19 mouse cellular contexts compared by ENCODE assay signal in the genomic region with DNA sequence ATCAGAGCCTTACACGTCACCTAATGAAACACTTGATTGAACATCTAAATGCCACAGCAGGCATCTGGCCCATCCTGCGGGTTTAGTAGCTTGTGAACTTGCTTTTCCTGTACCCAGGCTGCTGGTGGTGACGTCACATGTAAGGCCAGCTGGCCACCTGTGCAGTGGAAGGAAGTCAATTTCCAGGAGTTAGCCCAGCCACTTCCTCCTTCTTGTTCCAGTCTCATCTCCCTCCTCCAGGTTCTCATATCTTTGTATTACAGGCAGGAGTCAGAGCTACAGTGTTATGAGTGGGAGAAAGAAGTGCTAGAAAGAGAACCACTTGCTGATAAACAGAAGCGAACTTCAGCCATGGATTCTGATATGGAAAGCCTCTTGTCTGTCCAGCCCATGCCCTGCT. TPM values are rescaled to one million over a fixed set of nuclear protein-coding genes. Genes with fewer than 3 reads are reported as not detected.
DNase-seq lines count a peak whose midpoint lies in the region; ATAC-seq and TF ChIP-seq lines count a peak whose summit lies in the region.
"Had no signal": no experiment of that assay in that cellular context is flagged by ENCODE, and none has a peak within 500 bp of the region (broad histone marks: within the 10 kb centered on the region; RNA-seq: fewer than 3 reads in every experiment).

No protein-coding gene starts in this region.

- TF ChIP-seq POLR2A in thymus, adult 2 months (IDR thresholded peaks at IDR 0.05; ENCODE audit: control insufficient read depth, extremely low read depth, insufficient read depth, low read length, poor library complexity) = no peak

- no peaks in the 10 kb centered on the region for H3K36me3 ChIP-seq in forebrain, embryonic 10.5 days (replicated peaks)
- H3K36me3 ChIP-seq in forebrain, embryonic 15.5 days = no peaks in the 10 kb centered on the region
- no peaks in the 10 kb centered on the region for H3K36me3 ChIP-seq in thymus, adult 2 months (ENCODE audit: control insufficient read depth, insufficient read depth, low read length)
- no peaks in the 10 kb centered on the region for H3K36me3 ChIP-seq in hindbrain, embryonic 14.5 days (replicated peaks; ENCODE audit: control insufficient read depth, insufficient read depth)
- no peaks in the 10 kb centered on the region for H3K36me3 ChIP-seq in lung, postnatal 0 days (ENCODE audit: insufficient read depth, low read length)
- H3K36me3 ChIP-seq: heart, embryonic 13.5 days; hindbrain, embryonic 10.5 days; midbrain, embryonic 15.5 days had no signal

- no peak overlapping the region for H3K9ac ChIP-seq in forebrain, embryonic 15.5 days (replicated peaks)
- no peak overlapping the region for H3K9ac ChIP-seq in hindbrain, embryonic 14.5 days
- H3K9ac ChIP-seq in lung, postnatal 0 days (replicated peaks; ENCODE audit: low read depth) = no peak overlapping the region
- H3K9ac ChIP-seq: forebrain, embryonic 13.5 days; heart, embryonic 13.5 days; midbrain, embryonic 15.5 days had no signal

- H3K4me1 ChIP-seq in forebrain, embryonic 10.5 days = no peaks in the 10 kb centered on the region
- no peaks in the 10 kb centered on the region for H3K4me1 ChIP-seq in forebrain, embryonic 15.5 days
- peaks cover 5% of the 10 kb centered on the region for H3K4me1 ChIP-seq in thymus, adult 2 months (replicated peaks; ENCODE audit: control insufficient read depth, insufficient read depth, low read length)
- H3K4me1 ChIP-seq in hindbrain, embryonic 14.5 days (replicated peaks; ENCODE audit: control insufficient read depth, insufficient read depth, low read length) = no peaks in the 10 kb centered on the region
- H3K4me1 ChIP-seq in lung, postnatal 0 days (ENCODE audit: insufficient read depth, low read depth, low read length) = no peaks in the 10 kb centered on the region
- H3K4me1 ChIP-seq: forebrain, embryonic 13.5 days; heart, embryonic 13.5 days; hindbrain, embryonic 10.5 days; midbrain, embryonic 15.5 days had no signal

- H3K27me3 ChIP-seq in forebrain, embryonic 10.5 days (ENCODE audit: poor library complexity, severe bottlenecking) = no peaks in the 10 kb centered on the region
- H3K27me3 ChIP-seq in forebrain, embryonic 15.5 days = no peaks in the 10 kb centered on the region
- no peaks in the 10 kb centered on the region for H3K27me3 ChIP-seq in thymus, adult 2 months (ENCODE audit: control insufficient read depth, insufficient read depth, low read length)
- no peaks in the 10 kb centered on the region; the same call in 1 of the 2 replicates for H3K27me3 ChIP-seq in hindbrain, embryonic 14.5 days (ENCODE audit: control insufficient read depth, insufficient read depth, low read length)
- no peaks in the 10 kb centered on the region for H3K27me3 ChIP-seq in lung, postnatal 0 days (replicated peaks; ENCODE audit: insufficient read depth, low read length)
- H3K27me3 ChIP-seq: forebrain, embryonic 13.5 days; heart, embryonic 13.5 days; midbrain, embryonic 15.5 days had no signal

- no peak for TF ChIP-seq CTCF in thymus, adult 2 months (IDR thresholded peaks at IDR 0.05; ENCODE audit: borderline replicate concordance, control insufficient read depth, extremely low read depth, insufficient read depth, low read length, poor library complexity)
- TF ChIP-seq CTCF in lung, postnatal 0 days (IDR thresholded peaks at IDR 0.05) = no peak

- H3K4me2 ChIP-seq in forebrain, embryonic 15.5 days (replicated peaks) = no peak overlapping the region
- no peak overlapping the region for H3K4me2 ChIP-seq in hindbrain, embryonic 14.5 days (replicated peaks)
- no peak overlapping the region for H3K4me2 ChIP-seq in lung, postnatal 0 days (replicated peaks; ENCODE audit: low read depth, low read length)
- H3K4me2 ChIP-seq: forebrain, embryonic 13.5 days; heart, embryonic 13.5 days; midbrain, embryonic 15.5 days had no signal

- peak; percentile 5 for DNase-seq in forebrain, embryonic 10.5 days (ENCODE audit: extremely low spot score, low spot score)
- DNase-seq in CD4-positive, CD25-positive, alpha-beta regulatory T cell, adult 2 months (ENCODE audit: low read depth, low spot score) = peak; percentile 21
- DNase-seq in thymus, adult 2 months = peak; percentile 17
- DNase-seq in hindbrain, embryonic 14.5 days (ENCODE audit: low spot score) = no peak
- no peak for DNase-seq in lung, postnatal 0 days (ENCODE audit: low spot score)
- DNase-seq in gastrocnemius, adult 8-10 months (ENCODE audit: low spot score in 2 of 2) = no peak
- DNase-seq: cerebellum, postnatal 10 days; layer of hippocampus, postnatal 36 days; liver; lung, adult 2 months; right cerebral cortex, postnatal 14 days had no signal

- no peak overlapping the region for H3K4me3 ChIP-seq in forebrain, embryonic 10.5 days
- H3K4me3 ChIP-seq in forebrain, embryonic 15.5 days = no peak overlapping the region
- no peak overlapping the region for H3K4me3 ChIP-seq in thymus, adult 2 months (ENCODE audit: control insufficient read depth, insufficient read depth, low read length)
- no peak overlapping the region for H3K4me3 ChIP-seq in hindbrain, embryonic 14.5 days (replicated peaks; ENCODE audit: low read length)
- H3K4me3 ChIP-seq in lung, postnatal 0 days (ENCODE audit: low read depth, low read length) = no peak overlapping the region
- H3K4me3 ChIP-seq: forebrain, embryonic 13.5 days; heart, embryonic 13.5 days; hindbrain, embryonic 10.5 days; midbrain, embryonic 15.5 days had no signal

- 79% methylated on average over 4 of the region's 4 CpGs for WGBS in forebrain, embryonic 10.5 days
- WGBS in forebrain, embryonic 15.5 days = 73% methylated on average over 4 of the region's 4 CpGs
- 29% methylated on average over 4 of the region's 4 CpGs for WGBS in thymus, adult 2 months
- 72% methylated on average over 4 of the region's 4 CpGs for WGBS in hindbrain, embryonic 14.5 days
- 37% methylated on average over 4 of the region's 4 CpGs for WGBS in lung, postnatal 0 days

- no peak for TF ChIP-seq EP300 in lung, postnatal 0 days (IDR thresholded peaks at IDR 0.05)

- no peak for ATAC-seq in forebrain, embryonic 15.5 days (replicated peaks)
- ATAC-seq in granulocyte monocyte progenitor cell, adult 5-6 weeks (replicated peaks; ENCODE audit: poor library complexity, severe bottlenecking) = peak; percentile 76
- ATAC-seq in hindbrain, embryonic 14.5 days (ENCODE audit: low FRiP score) = no peak
- no peak for ATAC-seq in lung, postnatal 0 days
- ATAC-seq: forebrain, embryonic 13.5 days; intestine, embryonic 16.5 days; midbrain, embryonic 15.5 days had no signal

- H3K27ac ChIP-seq in forebrain, embryonic 10.5 days = no peak overlapping the region
- no peak overlapping the region for H3K27ac ChIP-seq in forebrain, embryonic 15.5 days (replicated peaks)
- H3K27ac ChIP-seq in thymus, adult 2 months (ENCODE audit: control insufficient read depth, insufficient read depth, low read length) = no peak overlapping the region
- H3K27ac ChIP-seq in hindbrain, embryonic 14.5 days = no peak overlapping the region
- H3K27ac ChIP-seq in lung, postnatal 0 days (ENCODE audit: low read length) = no peak overlapping the region
- H3K27ac ChIP-seq: forebrain, embryonic 13.5 days; heart, embryonic 13.5 days; hindbrain, embryonic 10.5 days; kidney, postnatal 0 days; midbrain, embryonic 15.5 days had no signal

- H3K9me3 ChIP-seq in forebrain, embryonic 10.5 days = no peaks in the 10 kb centered on the region
- H3K9me3 ChIP-seq in forebrain, embryonic 15.5 days = no peaks in the 10 kb centered on the region
- H3K9me3 ChIP-seq in hindbrain, embryonic 14.5 days (ENCODE audit: control insufficient read depth, low read length) = no peaks in the 10 kb centered on the region
- no peaks in the 10 kb centered on the region for H3K9me3 ChIP-seq in lung, postnatal 0 days (ENCODE audit: low read length)
- H3K9me3 ChIP-seq: forebrain, embryonic 13.5 days; heart, embryonic 13.5 days; hindbrain, embryonic 10.5 days; midbrain, embryonic 15.5 days had no signal

RNA-seq across cellular contexts. Expression of a gene that starts 56.2 kb away (rescaled TPM):
- polyA plus RNA-seq in forebrain, embryonic 10.5 days (2016; fragmentation: Nextera tagmentation; extraction: Ambion mirVana) = 1.1 and 1.2 TPM in 2 replicates
- polyA plus RNA-seq in forebrain, embryonic 15.5 days (2015; fragmentation: Nextera tagmentation; extraction: Ambion mirVana) = 1.8 and 1.9 TPM in 2 replicates
- 5.4 and 7.8 TPM in 2 replicates for total RNA-seq in granulocyte monocyte progenitor cell, adult 5-6 weeks (2014; fragmentation: Nextera tagmentation)
- 5.5 and 7.2 TPM in 2 replicates for total RNA-seq in granulocyte monocyte progenitor cell, adult 5-6 weeks (2017)
- polyA plus RNA-seq in thymus, adult 2 months (2012; rRNA removed) = 13.5 and 18.3 TPM in 2 replicates
- polyA plus RNA-seq in hindbrain, embryonic 14.5 days (2014; fragmentation: Nextera tagmentation; extraction: Ambion mirVana) = 2.7 and 3.3 TPM in 2 replicates
- polyA plus RNA-seq in lung, postnatal 0 days (2015; fragmentation: Nextera tagmentation; extraction: Ambion mirVana) = 12.7 and 14.4 TPM in 2 replicates
- 1 to 10 TPM; 7.0 to 8.9 (median 7.9) TPM for total RNA-seq in gastrocnemius, adult 8-10 months (2022)

Comparison
In these comparisons a context has a peak if more than half of its experiments do, and no peak if none do; other contexts are left out.
1. DNase-seq: peak in forebrain, embryonic 10.5 days (single experiment), CD4-positive, CD25-positive, alpha-beta regulatory T cell, adult 2 months (single experiment) and thymus, adult 2 months (single experiment); none in hindbrain, embryonic 14.5 days (single experiment), lung, postnatal 0 days (single experiment) and gastrocnemius, adult 8-10 months (0 of 2).